Mouse (Mus musculus) intestine, postnatal 0 days (tissue): ENCODE results near the gene Dab1. TPM values are rescaled to one million over a fixed set of nuclear protein-coding genes. Genes with fewer than 3 reads are reported as not detected.

Experiments used
- ATAC-seq: fragments of 200-750 bp; cut with Nextera tagmentation; 2 replicates; pipeline ENCODE4 v1.8.0; 2017; ENCODE audit warnings: mild to moderate bottlenecking, moderate TSS enrichment, moderate library complexity
- H3K27ac ChIP-seq: fragments of 300-500 bp; sonication (generic); 2 replicates; pipeline ENCODE4 v1.5.1; 2014; ENCODE audit warnings: mild to moderate bottlenecking, low read depth, low read length, moderate library complexity
- H3K27me3 ChIP-seq: fragments of 300-500 bp; sonication (generic); replicated peaks from 2 replicates; pipeline ENCODE4 v1.6.1; 2014; ENCODE audit warnings: low read length, mixed read lengths; ENCODE audit not compliant: control insufficient read depth, insufficient read depth
- H3K36me3 ChIP-seq: fragments of 300-500 bp; sonication (generic); 2 replicates; pipeline ENCODE4 v1.6.1; 2014; ENCODE audit warnings: mild to moderate bottlenecking, moderate library complexity; ENCODE audit not compliant: control insufficient read depth, insufficient read depth
- H3K4me1 ChIP-seq: fragments of 300-500 bp; sonication (generic); replicated peaks from 2 replicates; pipeline ENCODE4 v1.6.1; 2014; ENCODE audit warnings: antibody characterized with exemption, low read length, mixed read lengths; ENCODE audit not compliant: control insufficient read depth, insufficient read depth
- H3K4me2 ChIP-seq: fragments of 300-500 bp; sonication (generic); replicated peaks from 2 replicates; pipeline ENCODE4 v1.6.1; 2014; ENCODE audit warnings: low read depth, mild to moderate bottlenecking, moderate library complexity
- H3K4me3 ChIP-seq: fragments of 300-500 bp; sonication (generic); 2 replicates; pipeline ENCODE4 v1.5.1; 2014; ENCODE audit warnings: low read depth, low read length
- H3K9ac ChIP-seq: fragments of 300-500 bp; sonication (generic); 2 replicates; pipeline ENCODE4 v1.6.1; 2014; ENCODE audit warnings: mild to moderate bottlenecking, low read depth, low read length
- H3K9me3 ChIP-seq: fragments of 300-500 bp; sonication (generic); 2 replicates; pipeline ENCODE4 v1.6.1; 2016; ENCODE audit warnings: mixed run types; ENCODE audit not compliant: control insufficient read depth
- CTCF ChIP-seq: sonication (generic); IDR thresholded peaks from 2 replicates; pipeline ENCODE4 v1.5.1; 2016; ENCODE audit warnings: low read depth, mild to moderate bottlenecking, control low read depth, antibody characterized with exemption, moderate library complexity
- WGBS: fragments of 180-500 bp; shearing (Covaris S2); extraction: QIAGEN DNeasy Blood & Tissue Kit; methylation state at CpG from one replicate; pipeline ENCODE4 v1.1.7; 2014; 5-methylcytosine and 5-hydroxymethylcytosine counted together
- polyA plus RNA-seq: library from polyadenylated mRNA; unstranded; fragments of >200 nt; fragmentation: Nextera tagmentation; extraction: Ambion mirVana; gene quantifications from 2 replicates; pipeline ENCODE4 v1.2.1, GENCODE M21; 2015

Dab1 gene
- polyA plus RNA-seq, 1 experiment from 2014 or later = 61.3 TPM

DNA sequence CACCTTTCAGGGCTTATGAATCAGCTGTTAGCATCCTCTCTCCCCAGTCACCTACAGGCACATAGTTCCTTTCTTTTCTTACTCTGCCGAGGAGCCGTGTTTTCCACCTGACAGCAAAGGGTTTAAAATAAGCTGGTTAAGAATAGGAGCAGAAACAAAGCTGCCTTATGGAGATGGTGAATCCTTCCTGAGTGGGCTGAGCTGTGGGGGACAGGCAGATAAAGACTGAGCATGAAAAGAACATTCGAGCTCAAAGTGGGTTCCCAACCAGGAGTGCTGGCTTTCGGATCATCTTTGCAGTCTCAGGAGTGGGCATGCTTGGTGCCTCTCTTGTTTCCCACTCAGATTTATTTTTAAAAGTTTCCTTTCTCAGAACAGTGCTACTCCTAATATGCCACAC lies 913.7 kb downstream of the Dab1 start:
- ATAC-seq = no peak
- no peak for TF ChIP-seq CTCF

DNA sequence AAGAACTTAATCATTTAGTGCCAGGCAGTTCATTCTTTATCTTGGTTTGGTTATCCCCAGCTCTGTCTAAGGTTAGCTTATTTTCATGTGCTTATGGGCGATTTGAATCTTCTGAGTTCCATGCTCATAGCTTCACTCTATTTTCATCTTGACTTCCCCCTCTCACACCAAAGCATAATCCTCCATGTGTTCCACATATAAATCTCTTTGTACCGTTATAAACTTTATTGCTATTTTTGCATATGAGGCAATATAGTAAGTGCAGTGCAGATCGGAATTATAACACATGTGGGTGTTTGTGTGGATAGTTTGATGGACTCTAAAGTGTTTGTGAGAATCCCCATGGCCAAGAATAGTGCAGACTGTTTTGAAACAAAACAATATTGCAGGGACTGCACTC lies 919.3 kb downstream of the Dab1 start:
- no peak overlapping the region for H3K4me2 ChIP-seq
- WGBS = 61% methylated on average over 3 of the region's 3 CpGs
- H3K4me3 ChIP-seq = no peak overlapping the region
- H3K9ac ChIP-seq = no peak overlapping the region
- H3K4me1 ChIP-seq = no peaks in the 10 kb centered on the region
- no peaks in the 10 kb centered on the region for H3K36me3 ChIP-seq
- H3K9me3 ChIP-seq = no peaks in the 10 kb centered on the region
- H3K27ac ChIP-seq = no peak overlapping the region
- H3K27me3 ChIP-seq = no peaks in the 10 kb centered on the region
- no peak for TF ChIP-seq CTCF
- no peak for ATAC-seq

More for the DNA sequence above, 913.7 kb downstream of the Dab1 start:
- Histone ChIP-seq H3K27ac (no peak overlapping the region), H3K4me2 (no peak overlapping the region), H3K4me1 (peaks cover 3% of the 10 kb centered on the region; the same call in 1 of the 2 replicates), H3K9ac (no peak overlapping the region), H3K27me3 (no peaks in the 10 kb centered on the region), H3K36me3 (no peaks in the 10 kb centered on the region), H3K9me3 (no peaks in the 10 kb centered on the region), H3K4me3 (no peak overlapping the region)
- WGBS = 95% methylated on average over 4 of the region's 4 CpGs

DNA sequence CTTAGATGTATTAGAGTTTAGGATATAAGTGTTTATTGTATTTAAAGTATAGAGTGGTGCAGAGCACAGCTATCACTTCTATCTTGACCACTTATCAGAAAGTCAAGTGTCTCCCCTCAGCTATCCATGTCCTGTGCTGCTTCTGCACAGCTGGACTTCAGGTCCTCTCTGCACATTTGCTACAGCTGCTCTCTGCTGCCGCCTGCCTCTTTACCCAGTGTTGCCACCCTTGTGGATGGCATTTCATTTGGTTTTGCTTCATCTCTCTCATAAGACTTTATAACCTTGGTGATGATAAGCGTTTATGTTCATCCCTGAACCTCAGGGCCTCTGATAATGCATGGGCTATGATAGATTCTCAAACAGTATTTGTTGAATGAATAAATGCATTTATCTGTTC lies 919.9 kb downstream of the Dab1 start:
- Histone ChIP-seq H3K27me3 (no peaks in the 10 kb centered on the region), H3K9me3 (no peaks in the 10 kb centered on the region), H3K9ac (no peak overlapping the region), H3K4me3 (no peak overlapping the region), H3K4me1 (no peaks in the 10 kb centered on the region), H3K27ac (no peak overlapping the region), H3K4me2 (no peak overlapping the region), H3K36me3 (no peaks in the 10 kb centered on the region)
- TF ChIP-seq CTCF = peak; percentile 84
- ATAC-seq = no peak
- 46% methylated on average over 2 of the region's 2 CpGs for whole genome bisulfite sequencing

DNA sequence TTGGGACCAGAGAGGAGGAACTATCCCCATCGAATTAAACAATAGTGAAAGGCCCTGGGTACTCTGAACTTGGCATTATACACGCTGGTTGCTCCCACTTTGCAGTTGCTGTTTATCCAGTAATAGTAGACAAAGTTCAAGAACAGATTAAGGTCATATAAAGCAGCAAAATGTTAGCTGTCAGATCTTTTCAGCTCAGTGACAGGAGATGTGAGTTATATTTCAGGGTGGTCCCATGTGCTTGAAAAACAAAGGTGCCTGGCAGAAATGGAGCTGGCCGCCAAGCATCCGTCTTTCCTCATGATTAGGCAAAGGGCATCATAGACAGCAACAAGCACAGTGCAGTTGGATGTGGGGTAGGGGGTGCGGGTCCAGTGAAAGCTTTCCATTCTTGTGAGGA lies 927.9 kb downstream of the Dab1 start:
- Histone ChIP-seq H3K9me3 (no peaks in the 10 kb centered on the region), H3K27me3 (no peaks in the 10 kb centered on the region), H3K4me2 (no peak overlapping the region), H3K36me3 (no peaks in the 10 kb centered on the region), H3K4me3 (no peak overlapping the region), H3K27ac (no peak overlapping the region), H3K9ac (no peak overlapping the region), H3K4me1 (no peaks in the 10 kb centered on the region)
- TF ChIP-seq CTCF = no peak
- ATAC-seq = no peak
- 82% methylated on average over 5 of the region's 5 CpGs for WGBS

DNA sequence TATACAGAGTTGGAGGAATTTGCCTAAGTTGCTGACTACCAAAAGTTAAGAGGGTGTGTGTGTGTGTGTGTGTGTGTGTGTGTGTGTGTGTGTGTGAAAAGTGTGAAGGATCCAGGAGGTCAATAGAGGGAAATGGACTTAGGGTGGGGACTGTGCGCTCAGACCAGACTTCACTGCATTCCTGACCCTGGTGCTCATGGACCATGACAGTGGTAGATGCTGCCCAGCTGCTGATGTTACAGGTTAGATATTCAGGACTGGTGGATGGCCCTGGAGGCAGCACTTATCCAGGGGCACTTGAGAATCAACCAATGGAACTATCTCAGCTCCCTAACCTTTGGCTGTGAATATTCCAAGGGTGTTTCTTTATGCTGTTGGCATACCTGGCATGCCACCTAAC lies 929.1 kb downstream of the Dab1 start:
- no peak for TF ChIP-seq CTCF
- Histone ChIP-seq H3K9me3 (no peaks in the 10 kb centered on the region), H3K4me3 (no peak overlapping the region), H3K36me3 (no peaks in the 10 kb centered on the region), H3K27me3 (no peaks in the 10 kb centered on the region), H3K4me1 (no peaks in the 10 kb centered on the region), H3K9ac (no peak overlapping the region), H3K4me2 (no peak overlapping the region), H3K27ac (no peak overlapping the region)
- ATAC-seq = no peak
- WGBS = 77% methylated on average over 1 of the region's 1 CpGs

DNA sequence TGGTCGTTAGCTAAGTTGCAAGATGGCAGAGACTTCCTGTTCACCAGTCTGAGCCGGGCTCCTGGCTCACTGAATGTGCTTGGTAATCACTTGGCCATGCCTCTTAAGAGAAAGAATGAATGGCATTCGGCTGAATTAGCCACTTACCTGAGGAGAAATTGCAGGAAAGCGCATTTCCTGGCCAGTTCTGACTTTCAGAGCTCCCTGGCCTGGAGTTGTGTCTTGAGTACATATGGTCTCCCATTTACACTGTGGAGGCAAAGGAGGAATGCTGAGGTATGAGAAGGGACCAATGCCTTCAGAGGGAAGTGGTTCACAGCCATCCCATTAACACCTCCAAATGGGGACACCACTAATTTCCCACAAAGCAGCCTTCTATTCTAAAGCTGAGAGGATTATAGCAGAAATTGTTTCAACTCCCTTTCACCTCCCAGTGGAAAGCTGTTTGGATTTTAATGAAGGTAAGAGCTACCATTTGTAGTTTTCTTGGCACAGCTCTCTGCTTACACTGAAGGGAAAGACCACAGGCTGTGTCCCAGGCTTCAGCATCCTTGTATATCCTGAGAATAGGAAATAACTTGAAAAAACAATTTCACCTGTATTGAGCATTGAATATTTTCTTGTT lies 931.5 kb downstream of the Dab1 start:
- H3K4me2 ChIP-seq = no peak overlapping the region
- H3K27ac ChIP-seq = no peak overlapping the region
- H3K4me3 ChIP-seq = no peak overlapping the region
- no peaks in the 10 kb centered on the region for H3K9me3 ChIP-seq
- no peaks in the 10 kb centered on the region for H3K4me1 ChIP-seq
- WGBS = 57% methylated on average over 4 of the region's 4 CpGs
- H3K36me3 ChIP-seq = no peaks in the 10 kb centered on the region
- no peak for TF ChIP-seq CTCF
- no peak overlapping the region for H3K9ac ChIP-seq
- no peaks in the 10 kb centered on the region for H3K27me3 ChIP-seq
- no peak for ATAC-seq
